Mouse (Mus musculus) MEL (cell line): ENCODE measurements around the gene Far2.
A peak's percentile ranks its signal among the peaks of the same experiment; 100 is the strongest.

ENCODE experiments used
- CTCF ChIP-seq, 3 experiments: IDR thresholded peaks in 2 of 3; conservative IDR thresholded peaks in 1 of 3; 2 replicates each; pipeline ENCODE4 v1.5.1; 2011 to 2012; ENCODE audit warnings: low read length in 3 of 3, low read depth in 2 of 3, mild to moderate bottlenecking in 2 of 3, improper control_type of control experiment in 1 of 3, inconsistent platforms in 1 of 3, mixed read lengths in 1 of 3, moderate library complexity in 1 of 3; ENCODE audit not compliant: control insufficient read depth in 1 of 3, insufficient read depth in 1 of 3, poor library complexity in 1 of 3, severe bottlenecking in 1 of 3
- RAD21 ChIP-seq: IDR thresholded peaks from 2 replicates; pipeline ENCODE4 v1.6.1; 2011; ENCODE audit warnings: mild to moderate bottlenecking, low read depth, low read length, improper control_type of control experiment

GRCm38 (mm10) chr6:148001071-148001470, 46.0 kb upstream of the Far2 start:
- TF ChIP-seq RAD21 (peak; percentile 23), CTCF (IDR thresholded peaks at IDR 0.05 in 2 of 3, conservative IDR thresholded peaks at IDR 0.05 in 1 of 3; ENCODE audit: control insufficient read depth in 1 of 3, insufficient read depth in 1 of 3, low read depth in 2 of 3, low read length in 3 of 3, poor library complexity in 1 of 3, severe bottlenecking in 1 of 3) (peak in 2 of 3 experiments; percentile 37 to 49; a peak in 4 of 6 replicates)
